Mouse (Mus musculus): ENCODE data around the gene Olfr1449.
"Not testable (repeated sequence)": the region's sequence is repeated elsewhere in the genome, so short reads cannot be mapped to it uniquely, and the experiment has no call there.

The Olfr1449 gene

GRCm38 (mm10) chr19:12930540-12930939, at the start of gene Olfr1449:
Gene Olfr1449 (plus strand): TSS chr19:12930840.
- no peak for DNase-seq

GRCm38 (mm10) chr19:12883555-12883954, 47.1 kb upstream of the Olfr1449 start, which contains the start of gene Olfr1445:
Gene Olfr1445 (plus strand): TSS chr19:12883855.
- no peak for DNase-seq

- no peak for DNase-seq
Observed at GRCm38 (mm10) chr19:12893424-12893823, 37.2 kb upstream of the Olfr1449 start, which contains the start of gene Olfr1446. Gene Olfr1446 (minus strand): TSS chr19:12893524.

- DNase-seq, result no peak
Observed at GRCm38 (mm10) chr19:12903643-12904042, 27.0 kb upstream of the Olfr1449 start, which contains the start of gene Olfr1447. Gene Olfr1447 (minus strand): TSS chr19:12903743.

- no peak for DNase-seq
Observed at GRCm38 (mm10) chr19:12924319-12924718, 6.3 kb upstream of the Olfr1449 start, which contains the start of gene Olfr1448. Gene Olfr1448 (minus strand): TSS chr19:12924419.

- DNase-seq, result no peak
Observed at GRCm38 (mm10) chr19:12949958-12950357, 19.3 kb downstream of the Olfr1449 start, which contains the start of gene Olfr1450. Gene Olfr1450 (plus strand): TSS chr19:12950258.

GRCm38 (mm10) chr19:12970082-12970481, 39.4 kb downstream of the Olfr1449 start:
- not testable (repeated sequence) for DNase-seq
